Mouse (Mus musculus): ENCODE results near the gene Zfp385a.
A peak's percentile ranks its signal among the peaks of the same experiment; 100 is the strongest.

Zfp385a gene

DNA sequence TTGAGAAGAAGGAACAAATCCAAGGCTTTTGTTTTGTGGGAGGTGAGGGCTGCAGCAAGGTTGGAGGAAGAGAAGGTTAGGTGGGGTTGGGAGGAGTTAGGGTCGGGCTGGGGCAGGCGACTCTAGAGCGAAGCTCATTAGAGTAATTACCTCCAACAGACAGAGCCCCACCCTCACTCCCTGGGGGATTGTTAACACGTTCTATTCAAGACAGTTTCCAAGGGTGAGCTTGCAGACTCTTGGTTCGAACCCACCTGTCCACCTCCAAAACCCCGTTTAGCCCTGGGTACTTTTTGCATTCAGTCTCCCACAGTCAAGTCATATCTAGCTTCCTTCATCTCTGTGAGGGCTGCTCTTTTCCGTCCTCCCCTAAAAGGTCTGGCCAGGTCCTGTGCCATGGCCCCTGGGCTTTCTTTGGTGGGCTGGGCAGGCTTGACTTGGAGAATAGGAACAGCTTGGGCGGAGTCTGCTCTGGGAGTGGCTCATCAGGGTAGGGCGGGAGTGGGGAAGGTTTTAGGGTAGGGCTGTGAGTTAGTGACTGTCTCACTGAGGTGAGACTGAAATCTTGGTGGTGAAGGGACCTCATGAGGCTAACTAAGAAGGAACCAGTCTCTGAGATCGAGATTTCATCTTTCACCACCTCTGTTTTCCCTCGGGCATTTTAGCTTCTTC is 2.8 kb downstream of the Zfp385a start:
- Histone ChIP-seq H3K4me3 (replicated peaks; ENCODE audit: low read length) (peak overlapping the region; percentile 87), H3K27me3 (ENCODE audit: insufficient read depth, low read length) (peaks cover 31% of the 10 kb centered on the region), H3K4me1 (replicated peaks; ENCODE audit: low read depth, low read length) (peaks cover 97% of the 10 kb centered on the region), H3K9me3 (ENCODE audit: low read length) (no peaks in the 10 kb centered on the region), H3K36me3 (ENCODE audit: insufficient read depth, low read length) (no peaks in the 10 kb centered on the region)
- no peak for TF ChIP-seq CTCF (conservative IDR thresholded peaks at IDR 0.05; ENCODE audit: low read length)
- no peak for TF ChIP-seq NANOG (IDR thresholded peaks at IDR 0.05; ENCODE audit: borderline replicate concordance, low read length)
- no peak for TF ChIP-seq POU5F1 (IDR thresholded peaks at IDR 0.05; ENCODE audit: borderline replicate concordance, low read length)

DNA sequence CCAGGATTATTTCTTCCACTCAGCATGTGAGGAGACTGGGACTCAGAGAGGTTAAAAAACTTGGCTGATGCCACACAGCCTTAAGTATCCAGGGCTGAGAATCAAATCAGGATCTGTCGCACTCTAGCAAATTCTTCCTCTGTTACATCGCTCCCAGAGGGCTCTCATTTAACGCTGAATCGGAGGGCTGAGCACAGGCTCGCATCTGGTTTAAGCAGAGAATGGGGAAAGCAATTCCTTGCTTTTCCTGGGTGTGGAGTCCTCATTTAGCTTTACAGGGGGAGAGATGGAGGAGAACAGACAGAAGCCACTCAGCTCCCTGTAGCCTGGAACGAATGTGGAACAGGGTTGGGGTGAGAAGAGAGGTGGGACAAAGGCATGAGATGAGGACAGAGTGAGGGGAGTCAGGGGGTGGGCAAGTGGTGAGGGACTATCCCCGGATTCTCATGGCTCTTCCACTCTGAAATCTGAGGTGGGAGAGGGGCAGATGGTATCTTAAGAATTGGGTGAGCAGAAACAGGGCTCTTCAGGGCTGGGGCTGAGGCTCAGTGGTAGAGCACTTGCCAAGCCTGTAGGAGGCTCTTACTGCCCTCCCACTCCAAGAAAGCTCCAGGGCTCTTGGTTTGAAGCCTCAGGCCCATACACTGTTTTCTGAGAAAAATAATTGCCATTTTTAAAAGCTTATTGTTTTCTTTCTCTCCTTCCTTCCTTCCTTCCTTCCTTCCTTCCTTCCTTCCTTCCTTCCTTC is 4.2 kb downstream of the Zfp385a start:
- Histone ChIP-seq H3K27me3 (ENCODE audit: insufficient read depth, low read length) (peaks cover 24% of the 10 kb centered on the region), H3K4me3 (replicated peaks; ENCODE audit: low read length) (0 out of 2 replicates have a peak overlapping the region, but pooled peaks have one; percentile 41), H3K36me3 (ENCODE audit: insufficient read depth, low read length) (0 out of 2 replicates have a peak, but pooled peaks cover 4% of the 10 kb centered on the region)

DNA sequence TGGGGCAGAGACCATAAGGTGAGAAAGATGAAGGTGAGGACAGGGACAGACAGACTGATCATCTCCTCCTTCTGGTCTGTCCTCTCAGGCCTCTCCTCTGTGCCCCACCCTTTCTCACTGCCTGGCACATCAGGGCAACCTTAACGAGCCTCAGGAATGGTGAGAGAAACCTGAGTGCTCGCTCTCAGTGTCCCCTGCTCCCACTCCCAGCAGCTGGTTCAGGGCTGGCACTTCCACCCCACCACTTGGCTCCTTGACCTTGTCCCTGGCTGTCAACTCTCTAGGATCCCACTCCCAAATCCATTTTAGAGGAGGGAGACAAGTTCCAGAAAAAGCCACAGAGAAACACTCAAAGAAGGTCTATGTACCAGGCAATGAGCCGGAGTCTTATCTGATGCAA is 4.9 kb downstream of the Zfp385a start:
- TF ChIP-seq CTCF (conservative IDR thresholded peaks at IDR 0.05; ENCODE audit: low read length) (no peak), POU5F1 (IDR thresholded peaks at IDR 0.05; ENCODE audit: borderline replicate concordance, low read length) (no peak), NANOG (IDR thresholded peaks at IDR 0.05; ENCODE audit: borderline replicate concordance, low read length) (no peak)
- Histone ChIP-seq H3K4me1 (replicated peaks; ENCODE audit: low read depth, low read length) (peaks cover 84% of the 10 kb centered on the region), H3K27me3 (ENCODE audit: insufficient read depth, low read length) (peaks cover 20% of the 10 kb centered on the region), H3K4me3 (replicated peaks; ENCODE audit: low read length) (no peak overlapping the region), H3K36me3 (ENCODE audit: insufficient read depth, low read length) (0 out of 2 replicates have a peak, but pooled peaks cover 4% of the 10 kb centered on the region), H3K9me3 (ENCODE audit: low read length) (no peaks in the 10 kb centered on the region)

More for the DNA sequence above, 4.2 kb downstream of the Zfp385a start:
- TF ChIP-seq CTCF (conservative IDR thresholded peaks at IDR 0.05; ENCODE audit: low read length) (no peak), POU5F1 (IDR thresholded peaks at IDR 0.05; ENCODE audit: borderline replicate concordance, low read length) (no peak), NANOG (IDR thresholded peaks at IDR 0.05; ENCODE audit: borderline replicate concordance, low read length) (no peak)
- H3K4me1 ChIP-seq (replicated peaks; ENCODE audit: low read depth, low read length), result peaks cover 90% of the 10 kb centered on the region
- H3K9me3 ChIP-seq (ENCODE audit: low read length), result no peaks in the 10 kb centered on the region

DNA sequence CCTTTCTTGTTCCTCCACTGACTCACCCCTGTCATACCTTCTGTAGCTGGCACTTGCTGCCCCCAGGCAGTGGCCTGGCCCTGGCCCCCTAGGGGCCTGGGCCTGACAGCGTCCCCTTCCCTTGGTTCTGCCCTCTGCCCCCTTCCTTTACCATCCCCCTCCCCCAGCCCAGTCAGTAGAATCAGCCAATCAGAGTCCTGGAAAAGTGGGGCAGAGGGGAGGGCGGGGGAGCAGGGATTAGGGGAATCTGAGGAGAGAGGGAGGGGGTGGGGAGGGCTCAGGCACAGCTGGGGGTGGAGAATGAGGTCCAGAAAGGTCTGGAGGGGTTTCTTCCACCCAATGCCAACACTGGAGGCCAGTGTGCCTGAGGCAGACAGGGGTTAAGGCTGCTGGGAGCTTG is 5.7 kb downstream of the Zfp385a start:
- Histone ChIP-seq H3K4me1 (replicated peaks; ENCODE audit: low read depth, low read length) (peaks cover 78% of the 10 kb centered on the region), H3K27me3 (ENCODE audit: insufficient read depth, low read length) (peaks cover 17% of the 10 kb centered on the region), H3K4me3 (replicated peaks; ENCODE audit: low read length) (0 out of 2 replicates have a peak overlapping the region, but pooled peaks have one; percentile 6), H3K36me3 (ENCODE audit: insufficient read depth, low read length) (0 out of 2 replicates have a peak, but pooled peaks cover 4% of the 10 kb centered on the region), H3K9me3 (ENCODE audit: low read length) (no peaks in the 10 kb centered on the region)
- TF ChIP-seq POU5F1 (IDR thresholded peaks at IDR 0.05; ENCODE audit: borderline replicate concordance, low read length), result no peak
- TF ChIP-seq CTCF (conservative IDR thresholded peaks at IDR 0.05; ENCODE audit: low read length), result no peak
- TF ChIP-seq NANOG (IDR thresholded peaks at IDR 0.05; ENCODE audit: borderline replicate concordance, low read length), result no peak

DNA sequence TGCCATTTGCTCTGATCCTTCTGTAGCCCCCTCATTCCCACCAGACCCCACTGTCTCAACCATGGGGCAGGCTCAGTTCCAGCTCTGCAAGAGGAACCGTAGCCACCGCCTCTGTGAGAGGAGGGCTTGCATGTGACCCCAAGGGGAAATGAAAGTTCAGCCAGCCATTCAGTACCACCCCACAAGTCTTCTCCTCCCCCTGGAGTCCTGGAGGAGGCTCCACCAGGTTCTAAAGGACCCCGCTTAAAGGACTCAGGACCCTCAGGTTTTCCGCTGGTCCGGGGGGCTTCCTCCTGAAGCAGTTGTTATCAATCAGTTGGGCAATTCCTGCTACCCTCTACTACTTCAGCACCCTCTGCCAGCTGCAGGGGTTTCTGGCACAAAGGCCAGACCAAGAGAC is 6.2 kb downstream of the Zfp385a start:
- Histone ChIP-seq H3K4me1 (replicated peaks; ENCODE audit: low read depth, low read length) (peaks cover 74% of the 10 kb centered on the region), H3K27me3 (ENCODE audit: insufficient read depth, low read length) (peaks cover 12% of the 10 kb centered on the region), H3K9me3 (ENCODE audit: low read length) (no peaks in the 10 kb centered on the region), H3K4me3 (replicated peaks; ENCODE audit: low read length) (peak overlapping the region; percentile 27; the same call in 1 of the 2 replicates), H3K36me3 (ENCODE audit: insufficient read depth, low read length) (0 out of 2 replicates have a peak, but pooled peaks cover 4% of the 10 kb centered on the region)
- TF ChIP-seq NANOG (IDR thresholded peaks at IDR 0.05; ENCODE audit: borderline replicate concordance, low read length), result no peak
- no peak for TF ChIP-seq CTCF (conservative IDR thresholded peaks at IDR 0.05; ENCODE audit: low read length)
- TF ChIP-seq POU5F1 (IDR thresholded peaks at IDR 0.05; ENCODE audit: borderline replicate concordance, low read length), result no peak

DNA sequence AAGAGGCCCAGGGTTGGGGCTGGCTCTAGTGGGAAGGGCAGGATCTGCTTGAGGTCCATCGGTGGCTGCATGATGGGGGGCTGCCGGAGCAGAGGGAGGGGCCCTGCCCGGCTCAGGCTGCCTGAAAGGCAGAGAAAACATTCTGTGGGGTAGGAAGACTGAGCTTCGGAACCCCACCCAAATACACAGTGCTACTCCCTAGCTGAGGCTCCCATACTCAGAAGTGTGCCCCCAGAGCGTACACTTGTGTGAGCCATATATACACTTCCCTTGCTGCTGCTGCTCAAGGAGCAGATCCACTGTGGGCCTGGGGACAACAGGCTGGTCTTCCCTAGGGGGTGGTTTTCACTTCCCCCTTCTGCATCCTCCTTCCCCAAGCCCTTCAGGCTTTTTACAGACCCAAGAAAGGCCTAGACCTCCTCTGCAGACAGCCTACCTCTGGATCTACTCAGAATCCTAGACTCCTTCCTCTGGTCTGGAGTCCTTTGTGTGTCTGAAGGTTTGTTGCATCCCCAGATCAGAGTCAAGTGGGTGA is 6.7 kb downstream of the Zfp385a start:
- TF ChIP-seq CTCF (conservative IDR thresholded peaks at IDR 0.05; ENCODE audit: low read length) (no peak), NANOG (IDR thresholded peaks at IDR 0.05; ENCODE audit: borderline replicate concordance, low read length) (no peak), POU5F1 (IDR thresholded peaks at IDR 0.05; ENCODE audit: borderline replicate concordance, low read length) (no peak)
- H3K4me1 ChIP-seq (replicated peaks; ENCODE audit: low read depth, low read length), result peaks cover 68% of the 10 kb centered on the region
- 0 out of 2 replicates have a peak, but pooled peaks cover 4% of the 10 kb centered on the region for H3K36me3 ChIP-seq (ENCODE audit: insufficient read depth, low read length)
- H3K27me3 ChIP-seq (ENCODE audit: insufficient read depth, low read length), result peaks cover 9% of the 10 kb centered on the region; the same call in 1 of the 2 replicates
- no peaks in the 10 kb centered on the region for H3K9me3 ChIP-seq (ENCODE audit: low read length)
- H3K4me3 ChIP-seq (replicated peaks; ENCODE audit: low read length), result peak overlapping the region; percentile 27

DNA sequence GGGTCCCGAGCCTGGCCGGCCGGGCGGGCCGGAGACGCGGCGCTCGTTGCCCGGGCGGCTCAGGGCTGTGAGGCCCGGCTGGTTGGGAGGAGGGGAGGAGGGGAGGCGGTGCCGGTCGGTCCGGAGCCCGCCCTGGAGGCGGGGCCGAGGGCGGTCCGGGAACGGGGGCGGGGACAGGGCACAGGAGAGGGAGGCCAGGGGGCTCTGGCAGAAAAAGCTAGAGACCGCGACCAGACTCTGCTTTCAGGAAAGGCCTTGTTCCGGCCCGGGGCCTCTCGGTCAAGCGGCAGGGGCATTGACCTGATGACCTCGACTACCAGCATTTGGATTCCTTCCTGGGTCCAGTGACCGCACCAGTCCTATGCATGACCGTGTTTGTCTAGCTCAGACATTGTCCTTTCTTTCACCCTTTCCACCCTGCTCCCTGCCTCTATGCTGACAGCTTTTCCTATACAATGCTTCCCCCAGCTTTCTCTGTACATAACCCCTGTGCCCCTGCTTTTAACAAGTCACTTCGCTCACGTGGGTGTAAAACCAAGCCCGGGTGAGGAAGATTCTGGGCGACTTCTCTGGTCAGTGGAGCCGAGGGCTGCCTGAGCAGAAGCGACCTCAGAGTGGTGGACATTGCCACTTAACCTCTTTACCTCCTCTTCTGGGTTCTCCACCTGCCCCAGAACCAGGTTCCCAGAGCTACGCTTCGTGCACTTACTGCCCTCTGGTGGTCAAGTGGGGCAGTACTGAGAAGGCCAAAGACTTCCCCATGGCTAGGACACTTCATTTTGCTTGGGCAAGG is 16.2 kb downstream of the Zfp385a start:
- Histone ChIP-seq H3K36me3 (ENCODE audit: insufficient read depth, low read length) (peaks cover 16% of the 10 kb centered on the region), H3K4me1 (replicated peaks; ENCODE audit: low read depth, low read length) (peaks cover 51% of the 10 kb centered on the region), H3K4me3 (replicated peaks; ENCODE audit: low read length) (peak overlapping the region; percentile 78), H3K27me3 (ENCODE audit: insufficient read depth, low read length) (peaks cover 10% of the 10 kb centered on the region), H3K9me3 (ENCODE audit: low read length) (no peaks in the 10 kb centered on the region)
- TF ChIP-seq NANOG (IDR thresholded peaks at IDR 0.05; ENCODE audit: borderline replicate concordance, low read length), result no peak
- TF ChIP-seq CTCF (conservative IDR thresholded peaks at IDR 0.05; ENCODE audit: low read length), result peak; percentile 98
- no peak for TF ChIP-seq POU5F1 (IDR thresholded peaks at IDR 0.05; ENCODE audit: borderline replicate concordance, low read length)

Data from E14TG2a.4 (cell line).